Mouse (Mus musculus) kidney, adult 8-10 months (tissue): ENCODE measurements around the gene Ms4a6c.
"Not testable (repeated sequence)": the region's sequence is repeated elsewhere in the genome, so short reads cannot be mapped to it uniquely, and the experiment has no call there.

Source experiments
- DNase-seq, 2 experiments: peaks; one replicate each; pipeline ENCODE4 v3.0.0; 2022

Ms4a6c gene

DNA sequence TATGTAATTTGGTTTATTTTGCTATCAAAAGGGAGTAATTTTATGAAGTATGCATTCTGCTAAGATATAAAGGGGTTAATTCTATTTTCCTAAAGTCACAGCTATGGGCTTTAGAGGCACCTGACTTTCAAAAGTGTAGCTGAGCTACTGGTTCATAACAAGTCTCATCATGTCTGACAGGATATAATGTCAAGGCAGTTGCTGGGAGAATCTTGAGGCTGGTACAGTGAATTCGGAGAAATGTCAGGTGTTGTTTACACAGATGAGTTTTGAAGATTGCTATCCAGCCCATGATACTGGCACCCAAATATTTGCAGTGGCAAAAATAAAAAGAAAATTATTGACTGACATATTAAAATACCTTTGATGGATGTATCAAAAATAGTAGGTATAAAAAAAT, 35.7 kb downstream of the Ms4a6c start:
- no peak for DNase-seq

DNA sequence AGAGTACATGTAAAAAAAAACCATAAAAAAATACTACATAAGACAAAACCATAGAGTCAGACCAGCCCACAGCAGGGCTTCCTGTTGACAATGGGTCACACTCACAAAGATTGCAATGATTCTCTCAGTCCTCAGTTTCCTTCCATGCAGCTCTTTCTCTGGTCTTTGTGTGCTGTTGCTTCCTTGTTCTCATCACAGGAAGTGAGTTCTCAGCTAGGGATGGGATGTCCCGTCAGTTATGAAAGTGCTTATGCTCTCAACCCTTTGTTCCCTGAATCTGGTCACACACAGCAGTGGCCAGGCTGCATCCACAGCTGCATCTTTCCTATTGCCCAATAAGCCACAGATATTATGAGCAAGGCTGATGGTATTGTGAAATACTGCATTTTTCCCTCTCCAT, 44.3 kb downstream of the Ms4a6c start:
- DNase-seq = no peak

DNA sequence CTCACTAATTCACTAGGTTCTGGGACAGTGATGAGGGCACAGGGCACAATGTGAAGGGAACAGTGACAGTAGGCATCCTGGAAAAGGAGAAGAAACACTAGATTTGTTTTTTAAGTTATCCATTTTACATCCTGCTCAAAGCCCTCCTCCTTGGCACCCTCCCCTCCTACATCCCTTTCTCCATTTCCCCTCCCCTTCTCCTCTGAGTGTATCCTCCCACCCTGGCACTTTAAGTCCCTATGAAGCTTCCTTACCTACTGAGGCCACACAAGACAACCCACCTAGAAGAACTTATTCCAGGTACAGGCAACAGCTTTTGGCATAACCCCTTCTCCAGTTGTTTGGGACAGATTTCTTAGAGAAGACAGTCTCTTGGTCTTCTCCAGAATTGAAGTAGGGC, 47.1 kb downstream of the Ms4a6c start, which contains the start of gene Ms4a6b:
Gene Ms4a6b, plus strand, starts transcription at position 267 of the 400 bp plus-strand sequence.
- no peak for DNase-seq

DNA sequence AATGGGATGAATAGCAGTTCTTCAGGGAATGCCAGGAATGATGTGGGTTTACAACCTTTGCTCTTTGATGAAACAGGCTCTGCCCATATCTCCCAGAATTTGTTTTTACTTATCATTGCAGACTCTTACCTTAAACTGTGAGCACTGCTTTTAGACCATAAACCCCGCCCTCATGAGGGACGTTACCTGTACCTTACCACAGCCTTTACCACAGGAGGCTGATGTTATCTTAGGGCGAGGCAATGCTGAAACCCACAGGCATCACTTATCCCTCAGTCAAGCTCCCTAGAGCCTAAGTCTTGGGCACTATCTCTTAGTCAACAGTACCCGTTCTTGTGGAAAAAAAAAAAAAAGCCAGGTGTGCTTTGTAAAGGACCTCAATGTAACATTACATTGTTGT, 47.7 kb downstream of the Ms4a6c start:
- no peak for DNase-seq

DNA sequence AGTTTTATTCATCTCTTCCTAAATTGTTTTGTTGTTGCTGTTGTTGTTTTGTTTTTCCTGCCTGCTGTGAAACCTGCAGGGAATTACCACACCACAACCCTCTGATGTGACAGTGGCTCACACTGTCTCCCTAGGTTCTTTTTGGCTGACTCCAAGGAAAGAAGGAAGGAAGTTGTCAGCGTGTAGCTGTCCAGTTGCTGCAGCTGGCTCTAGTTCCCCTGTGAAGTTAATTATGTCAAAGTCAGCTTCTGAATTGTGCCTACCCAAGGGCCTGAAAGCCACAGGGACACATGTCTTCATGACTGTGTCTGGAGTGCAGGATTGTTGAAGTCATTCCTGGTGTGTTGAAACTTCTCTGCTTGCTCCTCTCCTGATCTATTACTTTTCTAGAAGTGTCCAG, 48.2 kb downstream of the Ms4a6c start:
- DNase-seq = not testable (repeated sequence)

DNA sequence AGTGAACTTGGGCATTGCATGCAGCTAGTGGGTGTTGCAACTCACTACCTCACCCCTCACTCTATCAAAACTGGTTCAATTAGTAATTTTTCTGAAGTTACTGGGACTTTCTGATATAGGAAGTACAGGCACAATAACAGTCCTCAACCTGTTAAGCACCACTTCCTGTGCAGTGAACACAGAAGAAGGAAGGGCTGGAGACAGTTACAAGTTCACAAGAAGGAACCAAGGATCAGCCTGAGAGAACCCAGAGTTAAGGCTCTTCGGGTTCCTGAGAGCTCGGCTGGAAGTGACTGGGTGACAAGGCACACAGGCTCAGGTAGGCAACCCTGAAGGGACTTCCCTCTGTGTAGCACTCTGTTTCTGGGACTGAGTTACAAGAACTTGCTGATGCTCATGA, 49.2 kb downstream of the Ms4a6c start:
- DNase-seq = not testable (repeated sequence)

DNA sequence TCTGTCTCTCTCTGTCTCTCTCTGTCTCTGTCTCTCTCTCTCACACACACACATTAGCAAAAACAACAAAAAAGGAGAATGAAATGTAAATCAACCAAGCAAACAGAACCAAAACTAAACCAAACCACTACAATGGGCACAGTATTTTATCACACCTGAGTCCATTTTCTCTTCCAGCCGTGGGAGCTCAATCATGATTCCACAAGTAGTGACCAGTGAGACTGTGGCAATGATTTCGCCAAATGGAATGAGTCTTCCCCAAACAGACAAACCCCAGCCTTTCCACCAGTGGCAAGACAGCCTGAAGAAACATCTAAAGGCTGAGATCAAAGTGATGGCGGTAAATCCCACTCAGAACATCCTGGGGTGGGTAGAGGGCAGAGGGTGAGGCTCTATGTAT, 51.0 kb downstream of the Ms4a6c start:
- DNase-seq = no peak
